Mouse (Mus musculus): ENCODE measurements around the gene Rab21. TPM values are rescaled to one million over a fixed set of nuclear protein-coding genes. Genes with fewer than 3 reads are reported as not detected.

The Rab21 gene
- polyA plus RNA-seq, 1 experiment from 2014 or later, result 15.0 TPM

Other genes starting within 250 kb of the Rab21 start
- 0.20 and 0.22 TPM in 2 replicates for gene Tph2, start 130.6 kb downstream of the Rab21 start, polyA plus RNA-seq (2016; fragmentation: Nextera tagmentation; extraction: Ambion mirVana)
- gene Tbc1d15, start 64.1 kb downstream of the Rab21 start, polyA plus RNA-seq (2016; fragmentation: Nextera tagmentation; extraction: Ambion mirVana), result 40.9 and 49.5 TPM in 2 replicates
- 42.5 and 43.8 TPM in 2 replicates for gene Tmem19, start 46.9 kb upstream of the Rab21 start, polyA plus RNA-seq (2016; fragmentation: Nextera tagmentation; extraction: Ambion mirVana)
- 34.0 and 35.3 TPM in 2 replicates for gene Thap2, start 68.8 kb upstream of the Rab21 start, polyA plus RNA-seq (2016; fragmentation: Nextera tagmentation; extraction: Ambion mirVana)
- gene Zfc3h1, start 69.4 kb upstream of the Rab21 start, polyA plus RNA-seq (2016; fragmentation: Nextera tagmentation; extraction: Ambion mirVana), result 24.0 and 27.5 TPM in 2 replicates

All from neural tube, embryonic 12.5 days (tissue).